Mouse (Mus musculus) bone marrow macrophage, adult 2 months (primary cell): ENCODE measurements around the gene Myf6.

Experiments
- CTCF ChIP-seq: IDR thresholded peaks from 2 replicates; pipeline ENCODE4 v1.5.1; 2012; ENCODE audit warnings: low read depth, mild to moderate bottlenecking, low read length, moderate library complexity
- POLR2A ChIP-seq: IDR thresholded peaks from 2 replicates; pipeline ENCODE4 v1.6.1; 2012; ENCODE audit warnings: mild to moderate bottlenecking, low read depth, low read length, borderline replicate concordance

- no peak for TF ChIP-seq POLR2A
- no peak for TF ChIP-seq CTCF
These were observed 7.7 kb upstream of the Myf6 start for GRCm38 (mm10) chr10:107502193-107502592.
